Mouse (Mus musculus) bone marrow macrophage, adult 2 months (primary cell): ENCODE measurements around the gene Ptprs.

ENCODE experiments used
- CTCF ChIP-seq: IDR thresholded peaks from 2 replicates; pipeline ENCODE4 v1.5.1; 2012; ENCODE audit warnings: low read depth, mild to moderate bottlenecking, low read length, moderate library complexity
- POLR2A ChIP-seq: IDR thresholded peaks from 2 replicates; pipeline ENCODE4 v1.6.1; 2012; ENCODE audit warnings: mild to moderate bottlenecking, low read depth, low read length, borderline replicate concordance

- TF ChIP-seq POLR2A = no peak
- no peak for TF ChIP-seq CTCF
Measured at GRCm38 (mm10) chr17:56444771-56445170, 31.5 kb downstream of the Ptprs start.
